13 mouse cellular contexts compared by ENCODE assay signal in the genomic region with DNA sequence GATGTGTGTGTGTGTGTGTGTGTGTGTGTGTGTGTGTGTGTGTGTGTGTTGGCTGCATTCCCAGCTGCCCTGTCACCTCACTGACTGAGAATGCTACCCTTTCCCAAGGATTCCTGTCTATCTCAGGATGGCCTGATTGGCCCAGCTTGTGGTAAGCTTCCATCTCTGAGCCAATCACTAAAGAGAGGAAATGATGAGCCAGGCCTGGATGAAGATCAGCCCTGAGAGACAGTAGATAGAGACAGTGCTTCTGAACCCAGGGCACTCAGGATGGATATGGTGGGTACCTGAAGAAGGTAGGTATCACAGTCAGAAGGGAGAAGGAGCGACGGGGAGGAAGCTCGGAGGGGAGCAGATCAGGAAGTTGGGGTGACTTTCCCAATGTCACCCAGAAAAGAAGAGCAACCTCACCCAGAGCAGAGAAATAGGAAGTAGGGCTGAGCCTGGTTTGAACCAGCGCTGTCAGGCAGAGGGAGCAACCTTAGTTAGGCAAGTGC. TPM values are rescaled to one million over a fixed set of nuclear protein-coding genes. Genes with fewer than 3 reads are reported as not detected.
A peak's percentile ranks its signal among the peaks of the same experiment; 100 is the strongest.
DNase-seq lines count a peak whose midpoint lies in the region; ATAC-seq and TF ChIP-seq lines count a peak whose summit lies in the region.
"Had no signal": no experiment of that assay in that cellular context is flagged by ENCODE, and none has a peak within 500 bp of the region (broad histone marks: within the 10 kb centered on the region; RNA-seq: fewer than 3 reads in every experiment).

No protein-coding gene starts in this region.

- no peak overlapping the region for H3K9ac ChIP-seq in heart, embryonic 16.5 days (ENCODE audit: low read length)
- H3K9ac ChIP-seq: stomach, embryonic 15.5 days had no signal

- TF ChIP-seq CTCF in spleen, adult 2 months (IDR thresholded peaks at IDR 0.05; ENCODE audit: extremely low read depth, insufficient read depth, insufficient read length, insufficient replicate concordance), result no peak

- DNase-seq in heart, adult 8-10 months (ENCODE audit: low spot score), result no peak
- DNase-seq in spleen, adult 2 months (ENCODE audit: low read depth in 1 of 2, low spot score in 2 of 2), result no peak
- DNase-seq in spleen, postnatal 10 days (ENCODE audit: low spot score in 2 of 2), result no peak
- no peak for DNase-seq in layer of hippocampus, postnatal 10 days (ENCODE audit: low spot score in 2 of 2)
- no peak for DNase-seq in thymus, postnatal 14 days
- DNase-seq: cerebellum, adult 18-20 months; gastrocnemius, postnatal 25 days; right cerebral cortex, postnatal 14 days had no signal

- H3K27me3 ChIP-seq in heart, embryonic 16.5 days (ENCODE audit: control insufficient read depth, insufficient read depth, low read length), result no peaks in the 10 kb centered on the region
- no peaks in the 10 kb centered on the region for H3K27me3 ChIP-seq in spleen, adult 2 months (ENCODE audit: control insufficient read depth, insufficient read depth, low read length)
- H3K27me3 ChIP-seq: stomach, embryonic 15.5 days had no signal

- no peak overlapping the region for H3K4me2 ChIP-seq in heart, embryonic 16.5 days (ENCODE audit: low read depth, low read length)
- H3K4me2 ChIP-seq: stomach, embryonic 15.5 days had no signal

- peak; percentile 74 for ATAC-seq in heart, embryonic 16.5 days (replicated peaks; ENCODE audit: extremely low read depth, insufficient read depth, low FRiP score)
- peak; percentile 42 for ATAC-seq in common myeloid progenitor, adult 5-6 weeks (replicated peaks; ENCODE audit: low read depth, poor library complexity, severe bottlenecking)
- ATAC-seq in neutrophil, adult 5-6 weeks (ENCODE audit: extremely low read depth, insufficient number of reproducible peaks, low FRiP score, poor library complexity, severe bottlenecking), result peak; percentile 60

- no peak overlapping the region for H3K27ac ChIP-seq in heart, embryonic 16.5 days (ENCODE audit: low read length)
- H3K27ac ChIP-seq in spleen, adult 2 months (ENCODE audit: insufficient read depth, low read length), result peak overlapping the region; percentile 34
- H3K27ac ChIP-seq: embryonic facial prominence, embryonic 10.5 days; stomach, embryonic 15.5 days had no signal

- 71% methylated on average over 4 of the region's 4 CpGs for WGBS in heart, embryonic 16.5 days
- WGBS in spleen, adult 2 months, result 24% methylated on average over 4 of the region's 4 CpGs

- no peak for TF ChIP-seq POLR2A in spleen, adult 2 months (IDR thresholded peaks at IDR 0.05; ENCODE audit: low read depth, low read length)

- no peaks in the 10 kb centered on the region for H3K36me3 ChIP-seq in heart, embryonic 16.5 days (ENCODE audit: control insufficient read depth, insufficient read depth)
- no peaks in the 10 kb centered on the region for H3K36me3 ChIP-seq in spleen, adult 2 months (ENCODE audit: control insufficient read depth, insufficient read depth, low read length)
- H3K36me3 ChIP-seq: embryonic facial prominence, embryonic 10.5 days; stomach, embryonic 15.5 days had no signal

- no peak overlapping the region for H3K4me3 ChIP-seq in heart, embryonic 16.5 days (ENCODE audit: low read length)
- no peak overlapping the region for H3K4me3 ChIP-seq in spleen, adult 2 months (ENCODE audit: extremely low read depth, insufficient read depth, insufficient read length)
- H3K4me3 ChIP-seq: embryonic facial prominence, embryonic 10.5 days; stomach, embryonic 15.5 days had no signal

- H3K9me3 ChIP-seq in heart, embryonic 16.5 days (replicated peaks; ENCODE audit: control insufficient read depth, low read length), result no peaks in the 10 kb centered on the region; the same call in 1 of the 2 replicates
- H3K9me3 ChIP-seq: embryonic facial prominence, embryonic 10.5 days; stomach, embryonic 15.5 days had no signal

- H3K4me1 ChIP-seq in heart, embryonic 16.5 days (ENCODE audit: control insufficient read depth, insufficient read depth, low read length), result peaks cover 15% of the 10 kb centered on the region
- H3K4me1 ChIP-seq in spleen, adult 2 months (ENCODE audit: control insufficient read depth, insufficient read depth, insufficient read length), result peaks cover 4% of the 10 kb centered on the region; the same call in 1 of the 2 replicates

RNA-seq across cellular contexts. Expression of a gene that starts 5.8 kb away (rescaled TPM):
- polyA plus RNA-seq in heart, embryonic 16.5 days (2015; fragmentation: Nextera tagmentation; extraction: Ambion mirVana), result 71.7 and 75.2 TPM in 2 replicates
- 10 to 100 TPM; 34.6 to 46.1 (median 39.0) TPM for total RNA-seq in heart, adult 8-10 months (2022)
- polyA plus RNA-seq in spleen, adult 2 months (2012; rRNA removed), result 89.7 and 113 TPM in 2 replicates
- total RNA-seq in common myeloid progenitor, adult 5-6 weeks (2017), result 3.4 and 4.2 TPM in 2 replicates
- 22.8 and 29.3 TPM in 2 replicates for total RNA-seq in neutrophil, adult 5-6 weeks (2017)
- total RNA-seq in layer of hippocampus, postnatal 10 days (2021), result 10 to 100 TPM; 46.1 to 48.1 TPM

RNA-seq across cellular contexts. Expression of a gene that starts 46.2 kb away (rescaled TPM):
- polyA plus RNA-seq in heart, embryonic 16.5 days (2015; fragmentation: Nextera tagmentation; extraction: Ambion mirVana), result 54.0 and 70.2 TPM in 2 replicates
- total RNA-seq in heart, adult 8-10 months (2022), result 10 to 100 TPM; 49.3 to 64.6 (median 56.6) TPM
- polyA plus RNA-seq in spleen, adult 2 months (2012; rRNA removed), result 26.3 and 31.3 TPM in 2 replicates
- 40.3 and 46.5 TPM in 2 replicates for total RNA-seq in common myeloid progenitor, adult 5-6 weeks (2017)
- 83.1 and 92.8 TPM in 2 replicates for total RNA-seq in neutrophil, adult 5-6 weeks (2017)
- total RNA-seq in layer of hippocampus, postnatal 10 days (2021), result 100 to 1,000 TPM; 172 to 178 TPM
